Mouse (Mus musculus) myocyte (in vitro differentiated cells): Measurements from ENCODE around the gene Tead3. TPM values are rescaled to one million over a fixed set of nuclear protein-coding genes. Genes with fewer than 3 reads are reported as not detected.
"Not testable (repeated sequence)": the region's sequence is repeated elsewhere in the genome, so short reads cannot be mapped to it uniquely, and the experiment has no call there.

ENCODE experiments used
- H3K27me3 ChIP-seq: one replicate; pipeline ENCODE4 v1.6.1; 2011; ENCODE audit not compliant: control insufficient read depth, insufficient read depth, insufficient read length
- H3K36me3 ChIP-seq: one replicate; pipeline ENCODE4 v1.6.1; 2011; ENCODE audit not compliant: control insufficient read depth, insufficient read depth
- H3K4me2 ChIP-seq: one replicate; pipeline ENCODE4 v1.6.1; 2011; ENCODE audit warnings: low read depth, control low read depth
- H3K4me3 ChIP-seq: one replicate; pipeline ENCODE4 v1.5.1; 2011; ENCODE audit warnings: mild to moderate bottlenecking, control low read depth, moderate library complexity
- H3K79me2 ChIP-seq: one replicate; pipeline ENCODE4 v1.6.1; 2011; ENCODE audit not compliant: control insufficient read depth, insufficient read depth
- H3ac ChIP-seq: one replicate; pipeline ENCODE4 v1.6.1; 2011; ENCODE audit not compliant: control insufficient read depth, insufficient read length
- CEBPB ChIP-seq: IDR thresholded peaks from 2 replicates; pipeline ENCODE4 v1.6.1; 2011; ENCODE audit warnings: mild to moderate bottlenecking, moderate library complexity; ENCODE audit not compliant: poor library complexity, insufficient read depth, severe bottlenecking
- E2F4 ChIP-seq: IDR thresholded peaks from one replicate; pipeline ENCODE4 v1.6.1; 2011; ENCODE audit warnings: mild to moderate bottlenecking, control low read depth, moderate library complexity; ENCODE audit not compliant: insufficient read depth
- MAX ChIP-seq: IDR thresholded peaks from one replicate; pipeline ENCODE4 v1.6.1; 2011; ENCODE audit warnings: low read depth, mild to moderate bottlenecking, control low read depth
- MYOD1 ChIP-seq, 3 experiments: IDR thresholded peaks; one replicate each; pipeline ENCODE4 v1.6.1; 2011; ENCODE audit warnings: control low read depth in 2 of 3, low read depth in 2 of 3, mild to moderate bottlenecking in 2 of 3, moderate library complexity in 1 of 3; ENCODE audit not compliant: insufficient read length in 2 of 3, control insufficient read depth in 1 of 3
- MYOG ChIP-seq, 3 experiments: IDR thresholded peaks; one replicate each; pipeline ENCODE4 v1.6.1; 2011; ENCODE audit warnings: control low read depth in 2 of 3, low read depth in 2 of 3, mild to moderate bottlenecking in 2 of 3; ENCODE audit not compliant: insufficient read length in 2 of 3, control insufficient read depth in 1 of 3, insufficient read depth in 1 of 3
- POLR2A ChIP-seq: IDR thresholded peaks from one replicate; pipeline ENCODE4 v1.6.1; 2011; ENCODE audit warnings: low read depth, mild to moderate bottlenecking, control low read depth, moderate library complexity; ENCODE audit not compliant: insufficient read length
- POLR2AphosphoS2 ChIP-seq: IDR thresholded peaks from one replicate; pipeline ENCODE4 v1.6.1; 2011; ENCODE audit warnings: low read depth, control low read depth; ENCODE audit not compliant: insufficient read length
- REST ChIP-seq: IDR thresholded peaks from one replicate; pipeline ENCODE4 v1.6.1; 2011; ENCODE audit warnings: mild to moderate bottlenecking, control low read depth, moderate library complexity; ENCODE audit not compliant: insufficient read depth, insufficient read length
- SRF ChIP-seq: IDR thresholded peaks from one replicate; pipeline ENCODE4 v1.6.1; 2011; ENCODE audit warnings: low read depth; ENCODE audit not compliant: control insufficient read depth, insufficient read length
- TCF12 ChIP-seq: IDR thresholded peaks from one replicate; pipeline ENCODE4 v1.6.1; 2011; ENCODE audit warnings: mild to moderate bottlenecking, control low read depth; ENCODE audit not compliant: poor library complexity, insufficient read depth, severe bottlenecking
- TCF3 ChIP-seq: IDR thresholded peaks from one replicate; pipeline ENCODE4 v1.6.1; 2011; ENCODE audit warnings: low read depth, control low read depth; ENCODE audit not compliant: insufficient read length
- USF1 ChIP-seq: IDR thresholded peaks from one replicate; pipeline ENCODE4 v1.6.1; 2011; ENCODE audit warnings: low read depth, mild to moderate bottlenecking, control low read depth, moderate library complexity
- polyA plus RNA-seq: library from polyadenylated mRNA; unstranded; fragments of >200 nt; fragmentation: generic; extraction: Trizol; gene quantifications from one replicate; pipeline ENCODE4 v1.2.1, GENCODE M21; 2012; ENCODE audit warnings: missing spikeins

The Tead3 gene
- polyA plus RNA-seq, 1 experiment = 20.1 TPM

DNA sequence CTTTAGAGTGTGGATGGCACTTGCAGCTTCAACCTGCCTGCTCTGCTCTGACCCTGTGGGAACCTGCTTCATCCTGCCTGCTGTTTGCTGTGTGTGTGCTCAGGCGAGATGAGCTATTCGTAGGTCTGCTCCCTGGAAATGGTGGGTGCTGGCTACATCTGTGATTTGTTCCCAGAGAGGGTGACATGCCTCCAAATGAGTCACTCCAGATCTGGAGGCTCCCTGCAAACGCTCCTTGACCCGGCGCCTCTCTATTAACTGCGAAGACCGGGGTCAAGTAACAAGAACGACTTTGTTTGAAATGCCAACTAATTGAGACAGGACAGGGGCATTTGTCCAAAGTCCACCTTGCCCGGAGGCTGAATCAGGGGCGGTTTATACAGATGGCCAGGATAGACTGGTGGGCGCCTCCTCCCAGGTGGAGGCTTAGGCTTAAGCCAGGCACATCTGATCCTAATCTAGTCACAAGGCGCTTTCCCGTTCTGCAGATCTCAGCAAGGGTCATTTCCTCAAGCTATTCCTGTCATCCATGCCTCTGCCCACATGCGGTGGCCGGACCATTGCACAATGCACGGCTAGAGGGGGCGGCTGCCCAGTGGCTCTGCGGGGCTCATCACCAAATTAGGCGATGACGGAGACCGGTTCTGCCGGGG, 22.8 kb downstream of the Tead3 start:
- Histone ChIP-seq H3K4me2 (peak overlapping the region; percentile 95), H3K27me3 (no peaks in the 10 kb centered on the region), H3ac (peak overlapping the region; percentile 86), H3K36me3 (peaks cover 24% of the 10 kb centered on the region), H3K4me3 (peak overlapping the region; percentile 91), H3K79me2 (peaks cover 20% of the 10 kb centered on the region)
- TF ChIP-seq REST (no peak), TCF12 (no peak), CEBPB (peak; percentile 88), MYOD1 (IDR thresholded peaks at IDR 0.05; ENCODE audit: control insufficient read depth in 1 of 3, insufficient read length in 2 of 3, low read depth in 2 of 3) (peak in 1 of 3 experiments; percentile 45), POLR2AphosphoS2 (peak; percentile 49), POLR2A (peak; percentile 15), MYOG (IDR thresholded peaks at IDR 0.05; ENCODE audit: control insufficient read depth in 1 of 3, insufficient read depth in 1 of 3, insufficient read length in 2 of 3, low read depth in 2 of 3) (no peak), E2F4 (no peak), TCF3 (no peak), MAX (no peak), SRF (peak; percentile 87), USF1 (no peak)

DNA sequence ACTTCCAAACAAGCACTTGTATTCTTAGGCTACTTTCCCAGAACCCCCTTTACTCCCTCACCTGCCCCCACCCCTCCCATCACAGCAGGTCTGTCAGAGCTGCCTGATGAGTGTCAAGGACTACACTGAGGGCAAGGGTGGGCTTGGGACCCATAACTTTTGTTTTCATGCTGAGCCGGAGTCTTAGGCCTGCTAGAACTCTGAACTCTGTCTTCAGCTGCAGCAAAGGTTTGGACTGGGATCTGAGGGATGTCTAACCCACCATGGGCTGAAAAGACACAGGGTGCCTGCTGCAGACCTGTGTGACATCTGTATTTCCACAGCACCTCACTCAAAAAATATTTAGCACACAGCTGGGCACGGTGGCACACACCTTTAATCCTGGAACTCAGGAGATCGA, 23.7 kb downstream of the Tead3 start:
- peaks cover 20% of the 10 kb centered on the region for H3K79me2 ChIP-seq
- TF ChIP-seq TCF3 (no peak), E2F4 (no peak), POLR2A (no peak)
- no peak overlapping the region for H3K4me3 ChIP-seq
- peaks cover 28% of the 10 kb centered on the region for H3K36me3 ChIP-seq
- H3K4me2 ChIP-seq = peak overlapping the region; percentile 95
- H3K27me3 ChIP-seq = no peaks in the 10 kb centered on the region
- H3ac ChIP-seq = no peak overlapping the region

DNA sequence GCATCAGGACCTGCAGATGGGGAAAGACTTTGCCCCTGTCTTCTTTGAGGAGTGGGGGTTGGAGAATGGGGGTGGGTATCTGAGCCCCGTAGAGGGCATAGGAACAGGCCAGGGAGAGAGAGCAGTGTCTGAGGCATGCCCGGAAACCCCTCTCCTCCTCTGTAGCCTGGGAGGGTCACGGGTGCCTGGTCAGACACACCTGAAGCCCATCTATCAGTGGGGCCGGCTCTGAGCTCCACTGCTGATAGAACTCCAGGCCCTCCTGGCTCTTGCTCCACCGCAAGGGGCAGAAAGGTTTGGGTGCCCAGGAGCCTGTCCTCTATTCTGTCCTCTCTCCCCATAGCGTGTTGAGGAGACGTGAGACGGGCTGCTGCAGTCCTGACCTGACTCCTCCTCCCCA, 24.9 kb downstream of the Tead3 start:
- TF ChIP-seq CEBPB = no peak
- no peak for TF ChIP-seq TCF12
- no peak for TF ChIP-seq TCF3
- no peak for TF ChIP-seq MYOD1 (IDR thresholded peaks at IDR 0.05; ENCODE audit: control insufficient read depth in 1 of 3, insufficient read length in 2 of 3, low read depth in 2 of 3)
- no peak for TF ChIP-seq MAX
- Histone ChIP-seq H3ac (no peak overlapping the region), H3K4me3 (no peak overlapping the region), H3K4me2 (no peak overlapping the region), H3K79me2 (peaks cover 20% of the 10 kb centered on the region), H3K36me3 (peaks cover 18% of the 10 kb centered on the region), H3K27me3 (no peaks in the 10 kb centered on the region)

DNA sequence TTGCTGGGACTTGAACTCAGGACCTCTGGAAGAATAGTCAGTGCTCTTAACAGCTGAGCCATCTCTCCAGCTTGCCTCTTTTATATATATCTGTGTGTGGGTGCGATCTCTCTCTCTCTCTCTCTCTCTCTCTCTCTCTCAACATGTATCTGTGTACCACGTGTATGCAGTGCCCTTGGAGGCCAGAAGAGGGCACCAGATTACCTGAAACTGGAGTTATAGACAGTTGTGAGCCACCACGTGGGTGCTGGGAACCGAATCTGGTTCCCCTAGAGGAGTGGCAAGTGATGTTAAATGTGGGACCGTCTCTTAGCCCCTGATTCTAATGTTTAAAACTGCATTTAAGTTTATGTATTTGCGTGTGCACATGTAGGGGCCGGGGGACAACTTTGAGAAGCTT, 26.2 kb downstream of the Tead3 start:
- not testable (repeated sequence) for H3K4me3 ChIP-seq, H3K27me3 ChIP-seq, H3K4me2 ChIP-seq, H3K36me3 ChIP-seq, H3K79me2 ChIP-seq, H3ac ChIP-seq

DNA sequence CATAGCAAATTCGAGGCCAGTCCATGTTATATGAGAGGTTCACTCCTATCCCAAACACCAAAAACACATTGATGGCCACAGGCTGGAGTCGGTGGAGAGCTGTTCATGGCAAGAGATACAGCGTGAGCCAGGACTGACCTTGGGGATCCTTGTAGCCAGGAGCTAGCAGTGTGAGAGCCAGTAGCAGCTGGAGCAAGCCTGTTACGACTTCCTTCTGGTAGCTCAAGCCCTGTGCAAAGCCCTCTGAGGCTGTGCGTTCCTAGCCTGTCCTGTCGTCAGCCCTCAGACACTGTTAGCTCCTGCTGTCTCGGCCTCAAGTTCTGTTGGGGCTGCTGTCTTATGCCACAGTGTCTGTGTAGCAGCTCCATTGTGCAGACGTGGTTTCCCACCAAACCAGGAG, 26.8 kb downstream of the Tead3 start:
- Histone ChIP-seq H3K4me2 (no peak overlapping the region), H3K4me3 (no peak overlapping the region), H3ac (no peak overlapping the region), H3K36me3 (peaks cover 6% of the 10 kb centered on the region), H3K27me3 (no peaks in the 10 kb centered on the region), H3K79me2 (peaks cover 3% of the 10 kb centered on the region)
- TF ChIP-seq POLR2A = no peak
- no peak for TF ChIP-seq MYOD1 (IDR thresholded peaks at IDR 0.05; ENCODE audit: control insufficient read depth in 1 of 3, insufficient read length in 2 of 3, low read depth in 2 of 3)
- no peak for TF ChIP-seq TCF12
- no peak for TF ChIP-seq MAX
- TF ChIP-seq MYOG (IDR thresholded peaks at IDR 0.05; ENCODE audit: control insufficient read depth in 1 of 3, insufficient read depth in 1 of 3, insufficient read length in 2 of 3, low read depth in 2 of 3) = no peak
- TF ChIP-seq SRF = no peak
- TF ChIP-seq E2F4 = no peak
- TF ChIP-seq USF1 = no peak

DNA sequence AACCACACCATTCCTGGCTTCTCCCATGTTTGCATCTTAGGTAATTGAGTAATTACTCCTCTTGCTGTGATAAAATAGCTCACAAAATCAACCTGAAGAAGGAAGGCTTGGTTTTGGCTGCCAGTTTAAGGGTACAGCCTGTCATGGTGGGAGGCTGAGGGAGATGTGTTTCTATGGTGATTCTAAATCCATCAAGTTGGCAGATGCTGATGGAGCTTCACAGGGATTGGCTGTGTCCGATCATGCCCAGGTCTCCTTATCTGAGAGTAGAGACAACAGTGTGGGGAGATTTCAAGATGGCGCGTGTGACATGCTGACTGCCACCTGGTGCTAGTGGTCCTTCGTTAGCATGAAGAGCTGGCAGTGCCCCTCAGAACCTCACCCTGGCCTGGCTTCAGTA, 28.9 kb downstream of the Tead3 start:
- H3K79me2 ChIP-seq = no peaks in the 10 kb centered on the region
- no peak overlapping the region for H3ac ChIP-seq
- H3K36me3 ChIP-seq = peaks cover 6% of the 10 kb centered on the region
- H3K4me3 ChIP-seq = no peak overlapping the region
- no peaks in the 10 kb centered on the region for H3K27me3 ChIP-seq
- H3K4me2 ChIP-seq = no peak overlapping the region
- TF ChIP-seq USF1 (no peak), TCF3 (no peak), REST (no peak), MYOD1 (IDR thresholded peaks at IDR 0.05; ENCODE audit: control insufficient read depth in 1 of 3, insufficient read length in 2 of 3, low read depth in 2 of 3) (no peak), CEBPB (no peak), SRF (no peak), POLR2AphosphoS2 (no peak), MAX (no peak), POLR2A (no peak), E2F4 (no peak), MYOG (IDR thresholded peaks at IDR 0.05; ENCODE audit: control insufficient read depth in 1 of 3, insufficient read depth in 1 of 3, insufficient read length in 2 of 3, low read depth in 2 of 3) (no peak), TCF12 (no peak)
